Mouse (Mus musculus): ENCODE measurements around the gene Ankra2.

- TF ChIP-seq CTCF (IDR thresholded peaks at IDR 0.05; ENCODE audit: low read depth, low read length): no peak
- TF ChIP-seq POLR2A (IDR thresholded peaks at IDR 0.05; ENCODE audit: borderline replicate concordance, low read depth, low read length): no peak
These were observed 32.4 kb upstream of the Ankra2 start for GRCm38 (mm10) chr13:98230511-98230910.

Measured in bone marrow macrophage, adult 2 months (primary cell).